Mouse (Mus musculus) cerebellum, adult 2 months (tissue): Measurements from ENCODE around the gene Slx1b. TPM values are rescaled to one million over a fixed set of nuclear protein-coding genes. Genes with fewer than 3 reads are reported as not detected.

Source experiments
- DNase-seq, 2 experiments: peaks; one replicate each; pipeline ENCODE4 v3.0.0; 2021
- H3K27ac ChIP-seq: fragments of 200-500 bp; 2 replicates; pipeline ENCODE4 v1.5.1; 2012; ENCODE audit warnings: low read length, control low read depth, inconsistent platforms; ENCODE audit not compliant: insufficient read depth
- H3K27me3 ChIP-seq: fragments of 200-500 bp; 2 replicates; pipeline ENCODE4 v1.6.1; 2012; ENCODE audit warnings: inconsistent platforms, mild to moderate bottlenecking, low read length, moderate library complexity; ENCODE audit not compliant: control insufficient read depth, insufficient read depth
- H3K4me1 ChIP-seq: fragments of 200-500 bp; 2 replicates; pipeline ENCODE4 v1.6.1; 2011; ENCODE audit warnings: low read length; ENCODE audit not compliant: control insufficient read depth, insufficient read depth
- H3K4me3 ChIP-seq: fragments of 200-500 bp; replicated peaks from 2 replicates; pipeline ENCODE3; 2011; ENCODE audit warnings: mild to moderate bottlenecking, low read depth, low read length, control low read depth; ENCODE audit not compliant: insufficient read depth
- CTCF ChIP-seq: fragments of 200-500 bp; IDR thresholded peaks from 2 replicates; pipeline ENCODE4 v1.5.1; 2011; ENCODE audit warnings: low read depth, mild to moderate bottlenecking, control low read depth, low read length, moderate library complexity, borderline replicate concordance; ENCODE audit not compliant: insufficient read depth
- POLR2A ChIP-seq: fragments of 200-500 bp; IDR thresholded peaks from 2 replicates; pipeline ENCODE4 v1.6.1; 2011; ENCODE audit warnings: low read length, control low read depth, borderline replicate concordance; ENCODE audit not compliant: insufficient read depth
- WGBS: fragments of 180-500 bp; shearing (Covaris S2); methylation state at CpG from one replicate; pipeline ENCODE4 v1.1.7; 2018; 5-methylcytosine and 5-hydroxymethylcytosine counted together
- polyA plus RNA-seq: library from polyadenylated mRNA; depleted of rRNA; stranded (reverse); fragments of >200 nt; gene quantifications from 2 replicates; pipeline ENCODE4 v1.2.3, GENCODE M21; 2012

The Slx1b gene
- polyA plus RNA-seq, 1 experiment = 39.6 TPM

- H3K27ac ChIP-seq = peak overlapping the region; percentile 64; the same call in 1 of the 2 replicates
- H3K27me3 ChIP-seq = no peaks in the 10 kb centered on the region
- peak; percentile 88 to 93 for DNase-seq
- TF ChIP-seq CTCF = peak; percentile 86
- 0 out of 2 replicates have a peak, but pooled peaks have one; percentile 17 for TF ChIP-seq POLR2A
- H3K4me1 ChIP-seq = peaks cover 26% of the 10 kb centered on the region
- H3K4me3 ChIP-seq = peak overlapping the region; percentile 48
- WGBS = under 1% methylated on average over 11 of the region's 11 CpGs
These were observed 5.5 kb upstream of the Slx1b start for GRCm38 (mm10) chr7:126701070-126701469.

GRCm38 (mm10) chr7:126700063-126701015 lies 4.8 kb upstream of the Slx1b start:
- peak; percentile 45 to 52 for DNase-seq

GRCm38 (mm10) chr7:126697838-126698237 lies 2.3 kb upstream of the Slx1b start:
- no peak for DNase-seq
- Histone ChIP-seq H3K4me3 (no peak overlapping the region), H3K27me3 (no peaks in the 10 kb centered on the region), H3K4me1 (peaks cover 27% of the 10 kb centered on the region), H3K27ac (no peak overlapping the region)
- TF ChIP-seq POLR2A (no peak), CTCF (no peak)
- WGBS = 91% methylated on average over 8 of the region's 8 CpGs

More at GRCm38 (mm10) chr7:126700063-126701015, 4.8 kb upstream of the Slx1b start:
- Histone ChIP-seq H3K4me3 (peak overlapping the region; percentile 48), H3K27ac (no peak overlapping the region), H3K27me3 (no peaks in the 10 kb centered on the region), H3K4me1 (peaks cover 26% of the 10 kb centered on the region)
- 55% methylated on average over 25 of the region's 25 CpGs for WGBS
- TF ChIP-seq POLR2A (no peak), CTCF (no peak)

GRCm38 (mm10) chr7:126696886-126697285 lies 1.3 kb upstream of the Slx1b start:
- Histone ChIP-seq H3K4me1 (peaks cover 20% of the 10 kb centered on the region), H3K27me3 (no peaks in the 10 kb centered on the region), H3K4me3 (no peak overlapping the region), H3K27ac (no peak overlapping the region)
- 51% methylated on average over 3 of the region's 3 CpGs for WGBS
- TF ChIP-seq POLR2A (no peak), CTCF (no peak)
- DNase-seq = no peak

GRCm38 (mm10) chr7:126696303-126696702 lies 719 bp upstream of the Slx1b start:
- no peak overlapping the region for H3K27ac ChIP-seq
- peak overlapping the region; percentile 82 for H3K4me3 ChIP-seq
- H3K27me3 ChIP-seq = no peaks in the 10 kb centered on the region
- peaks cover 14% of the 10 kb centered on the region; the same call in 1 of the 2 replicates for H3K4me1 ChIP-seq
- DNase-seq = no peak
- TF ChIP-seq POLR2A = no peak
- no peak for TF ChIP-seq CTCF
- 2% methylated on average over 17 of the region's 17 CpGs for WGBS

- peak; percentile 50; the same call in 1 of the 2 replicates for TF ChIP-seq POLR2A
- TF ChIP-seq CTCF = no peak
- Histone ChIP-seq H3K4me3 (peak within 1 kb of the TSS; percentile 82), H3K27me3 (no peaks in the 10 kb centered on the region), H3K27ac (peak within 1 kb of the TSS; percentile 52), H3K4me1 (peaks cover 5% of the 10 kb centered on the region; the same call in 1 of the 2 replicates)
- peak in 1 of 2 experiments; percentile 72 for DNase-seq
- 0% methylated on average over 31 of the region's 31 CpGs for WGBS
These were observed 373 bp downstream of the Slx1b start, which contains the start of gene Bola2 for GRCm38 (mm10) chr7:126695210-126695611. Gene Bola2, plus strand, starts transcription at chr7:126695401.

GRCm38 (mm10) chr7:126694441-126695051 lies 1.0 kb downstream of the Slx1b start:
- H3K27me3 ChIP-seq = no peaks in the 10 kb centered on the region
- no peak for TF ChIP-seq CTCF
- no peak for TF ChIP-seq POLR2A
- 11% methylated on average over 10 of the region's 10 CpGs for WGBS
- peak overlapping the region; percentile 82 for H3K4me3 ChIP-seq
- peaks cover 4% of the 10 kb centered on the region; the same call in 1 of the 2 replicates for H3K4me1 ChIP-seq
- no peak overlapping the region for H3K27ac ChIP-seq
- peak in 1 of 2 experiments; percentile 29 for DNase-seq
